Mouse (Mus musculus): Measurements from ENCODE around the gene Gm17402. TPM values are rescaled to one million over a fixed set of nuclear protein-coding genes. Genes with fewer than 3 reads are reported as not detected.

Gene Gm17402
- total RNA-seq, 2 experiments from 2014 or later, result not detected

Other genes starting within 250 kb of the Gm17402 start
- gene Mlf1, start 1.1 kb downstream of the Gm17402 start, total RNA-seq (2021), result 1 to 10 TPM; 1.2 TPM
- 10 to 100 TPM; 54.3 to 56.0 TPM for gene Gfm1, start 54.9 kb upstream of the Gm17402 start, total RNA-seq (2021)
- 10 to 100 TPM; 50.3 to 52.2 TPM for gene Lxn, start 88.8 kb upstream of the Gm17402 start, total RNA-seq (2021)
- gene Rarres1, start 140.4 kb upstream of the Gm17402 start, total RNA-seq (2021), result 1 to 10 TPM; 1.2 to 1.7 TPM
- gene Mfsd1, start 207.6 kb upstream of the Gm17402 start, total RNA-seq (2021), result 10 to 100 TPM; 37.9 to 44.0 TPM

All from layer of hippocampus, postnatal 25 days (tissue).